Mouse (Mus musculus) kidney, adult 9 months (tissue): ENCODE results near the gene Pigl.

ENCODE experiments used
- DNase-seq: peaks from one replicate; pipeline ENCODE4 v3.0.0; 2022

Gene Pigl

DNA sequence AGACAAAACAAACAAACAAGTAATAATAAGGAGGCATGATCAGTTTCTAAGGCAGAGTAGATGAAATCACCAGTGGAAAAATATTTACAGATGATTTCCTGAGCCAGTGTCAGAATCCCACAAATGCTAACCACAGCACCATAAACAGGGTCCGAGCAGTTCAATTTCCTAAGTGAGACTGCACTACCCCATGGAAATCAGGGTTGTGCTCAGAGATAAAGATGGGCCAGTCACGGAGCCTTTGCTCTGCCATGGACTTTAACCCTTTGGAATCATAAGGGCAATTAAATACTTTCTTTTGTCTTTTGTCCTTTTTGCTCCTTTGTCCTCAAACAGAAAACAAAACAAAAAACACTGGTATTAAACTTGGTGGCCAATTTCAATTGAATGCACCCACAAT, 64.0 kb downstream of the Pigl start:
- DNase-seq, result no peak

DNA sequence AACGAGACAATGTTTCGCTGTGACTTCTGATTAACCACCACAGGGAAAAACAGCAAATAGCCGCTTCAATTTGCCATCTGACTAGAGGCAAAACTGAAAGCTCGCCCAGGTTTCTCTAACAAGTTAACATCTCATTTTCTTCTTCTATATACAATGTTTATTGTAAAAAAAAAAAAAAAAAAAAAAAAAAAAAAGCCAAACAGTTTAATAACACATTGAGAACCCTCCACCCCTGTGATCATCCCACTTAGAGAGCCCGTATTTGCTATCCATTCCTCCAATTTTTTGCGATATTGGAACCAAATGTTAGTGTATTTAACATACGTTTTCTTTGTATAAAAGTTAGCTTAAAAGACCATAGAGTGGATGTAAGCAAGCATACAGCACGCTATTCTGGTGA, 78.8 kb downstream of the Pigl start:
- no peak for DNase-seq

DNA sequence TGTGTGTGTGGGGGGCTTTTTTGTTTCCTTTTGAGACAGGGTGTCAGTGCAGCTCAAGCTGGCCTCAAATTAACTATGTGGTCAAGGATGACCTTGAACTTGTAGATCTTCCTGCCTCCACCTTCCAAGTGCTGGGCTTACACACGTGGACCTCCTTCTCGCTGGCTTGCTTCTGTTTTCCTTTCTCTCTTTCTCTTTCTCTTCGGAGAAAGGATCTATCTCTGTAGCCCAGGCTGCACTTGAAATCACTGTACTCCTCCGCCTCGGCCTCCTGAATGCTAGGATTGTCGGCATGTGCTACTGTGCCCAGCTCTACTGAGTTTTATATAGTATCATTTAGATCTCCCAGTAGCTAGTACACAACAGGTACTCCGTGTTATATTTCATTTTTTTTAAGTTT, 79.3 kb downstream of the Pigl start:
- DNase-seq, result no peak

DNA sequence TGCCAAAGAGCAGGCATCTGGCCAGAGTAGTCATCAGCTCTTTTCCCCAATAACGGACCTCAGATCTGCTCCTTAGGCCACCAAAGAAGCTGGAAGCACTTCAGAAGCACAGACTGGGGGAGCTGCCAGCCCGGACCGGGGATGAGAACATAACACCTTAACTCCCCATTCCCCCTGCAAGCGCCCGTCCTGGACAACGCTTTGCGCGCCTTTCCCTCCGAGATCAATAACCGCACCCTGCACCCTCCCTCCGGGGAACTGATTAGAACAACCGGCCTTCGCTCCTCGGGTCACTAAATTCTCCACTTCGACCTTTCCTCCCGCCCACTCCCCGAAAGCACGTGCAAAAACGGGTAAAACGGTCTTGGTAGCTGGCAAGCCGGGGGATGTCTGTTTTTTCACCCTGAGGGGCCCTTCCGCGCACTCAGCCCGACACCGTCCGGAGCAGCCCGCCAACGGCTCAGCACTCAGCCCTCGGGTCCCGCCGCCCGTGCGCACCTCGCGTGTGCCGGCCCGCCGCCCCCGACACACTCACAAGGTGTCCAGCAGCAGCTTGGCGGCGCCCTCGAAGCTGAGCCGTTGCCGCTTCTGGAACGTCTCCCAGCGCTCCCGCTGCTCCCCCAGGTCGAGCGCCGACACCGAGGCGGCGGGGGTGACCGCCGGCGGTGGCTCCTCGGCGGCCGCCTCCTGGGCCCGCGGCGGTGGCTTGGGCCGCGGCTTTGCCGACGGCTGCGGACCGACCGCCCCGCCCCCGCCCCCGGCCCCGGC, 80.2 kb downstream of the Pigl start:
- peak; percentile 47 for DNase-seq

DNA sequence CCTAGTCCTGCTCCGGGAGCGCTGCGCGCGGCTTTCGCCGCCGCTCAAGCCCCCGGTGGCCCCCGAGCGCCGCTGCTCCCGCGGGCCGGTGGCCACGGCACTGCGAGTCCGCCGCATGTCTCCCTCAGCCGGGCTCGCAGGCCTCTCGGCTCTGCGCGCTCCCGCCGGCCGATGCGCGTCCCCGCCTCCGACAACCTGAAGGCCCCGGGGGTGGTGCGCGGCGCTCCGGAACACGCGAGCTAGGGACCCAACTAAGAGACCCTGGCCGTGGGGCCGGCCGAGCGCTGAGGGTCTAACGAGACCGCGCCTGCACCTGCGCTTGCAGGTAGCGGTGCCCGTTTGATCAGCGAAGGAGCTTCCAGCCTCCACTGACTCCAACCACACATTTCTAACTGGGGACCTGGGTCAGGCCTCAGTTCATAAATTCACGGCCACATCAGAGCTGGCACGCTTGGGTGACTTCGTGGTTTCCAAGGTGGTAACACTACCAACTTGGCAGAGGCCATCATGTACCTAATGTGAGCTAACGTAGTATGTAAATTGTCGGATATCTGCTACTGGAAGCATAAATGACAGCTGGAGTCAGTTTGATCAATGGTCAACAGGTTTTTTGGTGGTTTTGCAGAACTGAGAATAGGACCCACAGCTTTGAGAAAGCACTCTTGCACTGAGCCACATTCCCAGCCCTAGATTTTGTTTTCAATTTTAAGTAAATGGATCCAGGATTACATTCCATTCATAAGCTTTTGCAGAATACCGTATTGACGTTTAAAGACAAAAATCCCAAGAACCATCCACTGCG, 81.0 kb downstream of the Pigl start, which contains the start of gene Cenpv:
Gene Cenpv, minus strand, starts transcription at position 173 of the 802 bp plus-strand sequence.
- peak; percentile 72 for DNase-seq

DNA sequence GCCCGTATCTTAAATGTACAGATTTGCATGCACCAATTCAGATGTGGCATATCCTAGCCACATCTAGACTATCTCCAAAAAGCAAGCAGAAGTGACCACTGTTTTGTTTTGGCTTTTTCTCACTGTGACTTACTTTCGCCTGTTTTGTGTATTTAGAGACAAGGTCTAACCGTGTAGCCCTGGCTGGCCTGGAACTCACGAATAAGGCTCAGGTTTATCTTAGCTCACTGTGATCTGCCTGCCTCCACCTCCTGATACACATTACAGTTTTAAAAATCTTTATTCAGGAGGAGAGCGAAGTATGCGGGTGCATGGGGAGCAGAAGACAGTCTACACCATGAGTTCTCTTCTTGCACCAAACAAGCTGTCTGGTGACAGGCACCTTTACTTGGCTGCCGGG, 81.9 kb downstream of the Pigl start:
- DNase-seq, result no peak

DNA sequence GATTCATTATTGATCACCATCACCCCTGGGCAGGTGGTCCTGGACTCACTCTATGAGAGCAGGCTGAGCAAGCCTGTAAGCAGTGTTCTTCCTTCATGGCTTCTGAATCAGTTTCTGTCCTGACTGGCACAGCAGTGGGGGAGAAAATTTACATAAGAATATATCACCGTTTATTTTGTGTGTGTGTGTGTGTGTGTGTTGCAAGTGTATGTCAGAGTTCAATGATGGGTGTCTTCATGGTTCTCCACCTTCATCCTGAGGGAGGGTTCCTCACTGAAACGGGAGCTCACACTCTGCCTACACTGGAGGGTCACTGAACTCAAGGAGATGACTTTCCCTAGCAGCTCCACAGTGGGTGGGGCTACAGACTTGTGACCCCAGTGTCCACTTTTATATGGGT, 82.7 kb downstream of the Pigl start:
- no peak for DNase-seq

DNA sequence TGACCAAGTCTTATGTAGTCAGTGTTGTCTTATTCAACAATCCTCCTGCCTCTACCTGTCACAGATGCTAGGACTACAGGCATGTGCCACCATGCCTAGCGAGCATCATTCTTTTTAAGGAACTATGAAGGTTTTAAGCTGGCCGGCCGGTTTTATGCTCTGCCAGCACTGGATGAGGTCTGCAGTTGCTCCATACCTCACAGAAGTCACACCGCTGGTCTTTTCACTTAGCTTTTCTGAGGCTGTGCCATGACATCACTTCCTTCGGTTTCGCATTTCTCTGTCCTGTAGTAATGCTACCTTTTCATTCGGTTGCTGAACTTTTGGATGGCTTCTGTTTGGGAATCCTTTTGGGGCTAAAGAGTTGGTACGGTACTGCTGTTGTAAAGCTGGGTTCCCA, 83.3 kb downstream of the Pigl start:
- DNase-seq, result no peak

DNA sequence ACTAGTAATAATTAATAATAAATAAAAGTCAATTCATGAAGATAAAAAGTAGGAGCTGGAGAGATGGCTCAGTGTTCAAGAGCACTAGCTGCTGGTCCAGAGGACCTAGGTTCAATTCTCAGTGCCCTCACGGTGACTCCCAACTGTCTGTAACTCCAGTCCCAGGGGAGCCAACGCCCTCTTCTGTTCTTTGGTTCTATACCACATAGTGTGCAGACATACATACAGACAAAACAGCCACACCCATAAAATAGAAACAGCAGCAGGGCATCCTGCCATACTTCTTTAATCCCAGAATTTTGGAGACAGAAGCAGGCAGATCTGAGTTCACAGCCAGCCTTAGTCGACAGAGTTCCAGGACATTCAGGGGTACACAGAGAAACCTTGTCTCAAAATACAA, 85.7 kb downstream of the Pigl start:
- DNase-seq, result no peak

DNA sequence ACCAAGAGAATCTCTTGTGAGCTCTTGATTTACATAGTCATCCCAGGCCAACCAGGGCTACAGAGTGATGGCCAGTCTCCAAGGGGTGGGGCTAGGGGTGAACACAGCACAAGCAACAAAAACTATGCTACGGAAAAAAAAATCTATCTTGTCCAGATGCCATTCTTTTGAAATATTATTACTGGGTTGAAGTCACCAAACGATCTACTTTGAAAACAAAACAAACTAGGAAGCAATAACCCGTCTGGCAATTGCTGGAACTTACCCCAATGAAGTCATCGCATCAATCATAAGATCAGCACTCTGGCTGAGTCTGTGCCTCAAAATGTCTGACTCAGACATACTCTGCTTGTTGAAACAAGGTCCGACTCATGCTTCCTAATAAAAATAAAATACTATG, 91.5 kb downstream of the Pigl start:
- DNase-seq, result peak; percentile 84

DNA sequence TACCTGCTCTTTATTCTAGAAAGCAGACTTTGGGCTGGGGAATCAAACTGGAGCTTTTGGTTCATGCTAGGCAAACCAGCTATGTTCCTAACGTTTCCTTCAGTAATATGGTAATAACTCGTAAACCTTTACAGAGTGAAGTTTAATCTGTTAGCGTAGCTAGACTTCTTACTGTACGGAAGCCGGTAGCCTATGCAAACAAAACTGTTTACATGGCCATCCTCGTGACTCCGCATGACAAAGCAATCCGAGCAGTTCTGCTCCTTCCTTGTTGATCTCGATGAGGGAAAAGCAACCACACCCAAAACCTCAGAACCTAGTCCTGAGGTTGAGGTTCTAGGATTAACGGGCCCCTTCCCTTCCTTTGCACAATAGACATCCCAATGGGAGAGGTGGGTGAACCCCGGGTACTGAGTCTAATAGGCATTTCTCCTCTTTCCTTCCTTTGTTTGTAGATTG, 92.0 kb downstream of the Pigl start:
- DNase-seq, result peak; percentile 74

DNA sequence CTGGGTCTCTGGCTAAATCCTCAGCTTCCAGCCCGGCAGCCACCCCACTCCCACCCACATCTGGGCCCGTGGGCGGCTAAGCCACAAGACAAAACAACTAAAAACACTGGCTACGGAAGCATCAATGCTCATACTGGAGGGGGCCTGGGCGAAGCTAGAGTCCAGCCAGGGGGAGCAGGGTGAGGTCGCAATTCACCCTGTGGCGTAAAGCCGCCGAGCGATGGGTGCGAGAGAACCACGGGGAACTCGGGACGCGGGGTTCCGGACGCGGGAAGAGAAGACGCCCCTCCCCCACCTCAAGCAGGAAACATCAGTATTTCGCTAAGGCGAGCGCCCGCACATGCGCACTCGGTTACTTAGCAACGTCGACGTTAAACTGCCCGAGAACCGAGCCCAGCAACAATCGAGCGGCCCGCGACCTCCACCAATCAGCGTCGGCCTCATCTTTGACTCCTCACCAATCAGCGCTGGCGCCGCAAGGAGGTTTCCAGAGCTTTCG, 92.5 kb downstream of the Pigl start, which contains the start of gene Ubb:
Gene Ubb, plus strand, starts transcription at position 445 of the 499 bp plus-strand sequence.
- peak; percentile 99 for DNase-seq

DNA sequence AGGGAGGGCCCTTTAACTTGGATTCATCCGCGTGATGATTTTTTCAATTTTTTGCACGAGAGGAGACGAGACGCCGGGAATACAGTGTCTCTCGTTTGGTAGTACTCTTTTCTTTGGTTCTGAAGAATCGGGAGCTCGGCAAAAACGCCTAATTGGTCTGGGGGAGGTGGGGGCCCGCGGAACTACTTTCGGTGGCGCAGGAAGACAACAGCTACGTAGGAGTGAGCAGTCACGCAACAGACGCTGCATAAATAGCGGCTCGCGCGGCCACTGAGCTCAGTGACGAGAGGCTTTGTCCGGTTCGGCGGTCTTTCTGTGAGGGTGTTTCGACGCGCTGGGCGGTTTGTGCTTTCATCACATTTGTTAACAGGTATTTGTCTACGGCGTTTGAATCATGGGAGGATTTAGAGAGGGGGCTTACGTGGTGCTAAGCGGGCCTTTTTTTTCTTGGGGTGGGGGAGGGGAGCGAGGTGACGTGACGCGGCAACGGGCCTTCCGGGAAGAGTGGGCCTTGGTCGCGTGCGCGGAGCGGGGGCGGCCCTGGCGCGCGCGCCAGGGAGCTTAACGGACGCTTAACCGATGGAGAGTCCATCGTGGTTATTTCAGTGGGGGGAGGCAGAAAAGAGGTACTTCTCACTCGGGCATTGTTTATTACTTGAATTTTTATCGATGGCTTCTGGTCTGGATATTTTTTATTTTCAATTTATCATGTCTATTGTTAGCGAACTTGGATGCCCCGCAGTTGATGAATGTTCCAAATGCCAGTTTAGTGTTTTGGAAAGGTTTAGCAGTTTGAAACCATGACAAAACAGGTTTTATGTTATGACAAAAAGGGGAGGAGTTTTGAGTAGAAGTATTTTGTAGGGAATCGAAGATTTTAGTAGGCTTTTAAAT, 93.2 kb downstream of the Pigl start:
- peak; percentile 89 for DNase-seq

DNA sequence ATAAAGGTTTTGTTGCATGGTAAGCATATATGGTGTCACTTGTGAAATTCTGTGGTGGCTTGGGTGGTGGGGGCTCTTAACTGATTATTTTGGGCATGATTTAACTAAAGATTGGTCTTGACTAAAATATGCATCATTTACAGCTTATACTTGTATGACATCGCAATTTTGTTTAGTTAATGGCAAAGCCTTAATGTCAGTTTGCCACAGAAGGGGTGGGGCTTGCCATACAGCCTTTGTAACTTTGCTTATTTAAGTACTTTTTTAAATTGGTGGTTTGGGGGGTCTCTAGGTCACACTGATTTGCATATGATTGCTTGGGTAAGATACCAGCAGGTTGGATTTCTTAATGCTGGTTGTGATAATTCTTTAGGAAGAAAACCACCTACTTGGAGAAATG, 94.9 kb downstream of the Pigl start:
- DNase-seq, result no peak

DNA sequence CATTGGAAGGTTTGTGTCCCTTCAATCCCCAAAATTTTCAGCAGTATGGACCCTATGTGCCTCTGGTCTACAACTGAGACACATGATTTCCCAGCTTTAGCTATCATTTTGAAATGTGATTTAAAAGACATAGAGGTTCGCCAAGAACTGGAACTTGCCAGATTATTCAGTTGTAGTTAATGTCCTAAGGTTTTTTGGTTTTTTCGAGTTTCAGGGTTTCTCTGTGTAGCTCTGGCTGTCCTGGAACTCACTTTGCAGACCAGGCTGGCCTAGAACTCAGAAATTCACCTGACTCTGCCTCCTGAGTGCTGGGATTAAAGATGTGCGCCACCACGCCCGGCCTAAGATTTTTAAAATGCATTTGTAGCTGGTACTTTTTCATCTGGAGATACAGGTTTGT, 95.4 kb downstream of the Pigl start:
- no peak for DNase-seq

DNA sequence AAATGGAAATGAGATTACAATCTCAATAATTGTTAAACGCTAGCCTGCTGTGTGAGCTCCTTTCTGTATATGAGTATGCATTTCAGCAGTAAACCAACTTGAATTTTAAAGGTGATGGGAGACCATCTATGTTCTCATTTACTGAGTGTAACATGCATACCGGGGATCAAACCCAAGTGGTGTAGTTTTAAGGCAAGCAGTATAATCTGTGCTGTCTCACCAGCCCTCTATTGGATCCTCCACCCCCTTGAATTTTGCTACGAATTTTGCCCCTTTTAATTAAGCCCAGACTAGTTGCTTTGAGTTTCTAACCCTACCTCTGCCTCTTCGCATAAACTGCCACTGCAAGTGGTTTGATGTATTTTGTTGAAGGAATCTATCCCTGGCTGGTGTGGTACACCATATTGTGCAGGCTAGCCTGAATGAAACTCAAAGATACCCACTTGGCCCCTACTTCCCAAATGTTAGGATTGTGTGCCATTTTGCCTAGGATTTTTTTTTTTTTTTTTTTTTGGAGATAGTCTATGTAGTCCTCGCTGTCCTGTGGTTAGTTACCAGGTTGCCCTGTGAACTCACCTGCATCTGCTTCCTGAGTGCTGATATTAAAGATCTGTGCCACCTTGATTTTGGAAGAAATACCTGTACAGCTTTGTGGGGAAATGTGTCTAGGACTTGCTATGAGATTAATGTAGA, 96.0 kb downstream of the Pigl start:
- DNase-seq, result no peak

DNA sequence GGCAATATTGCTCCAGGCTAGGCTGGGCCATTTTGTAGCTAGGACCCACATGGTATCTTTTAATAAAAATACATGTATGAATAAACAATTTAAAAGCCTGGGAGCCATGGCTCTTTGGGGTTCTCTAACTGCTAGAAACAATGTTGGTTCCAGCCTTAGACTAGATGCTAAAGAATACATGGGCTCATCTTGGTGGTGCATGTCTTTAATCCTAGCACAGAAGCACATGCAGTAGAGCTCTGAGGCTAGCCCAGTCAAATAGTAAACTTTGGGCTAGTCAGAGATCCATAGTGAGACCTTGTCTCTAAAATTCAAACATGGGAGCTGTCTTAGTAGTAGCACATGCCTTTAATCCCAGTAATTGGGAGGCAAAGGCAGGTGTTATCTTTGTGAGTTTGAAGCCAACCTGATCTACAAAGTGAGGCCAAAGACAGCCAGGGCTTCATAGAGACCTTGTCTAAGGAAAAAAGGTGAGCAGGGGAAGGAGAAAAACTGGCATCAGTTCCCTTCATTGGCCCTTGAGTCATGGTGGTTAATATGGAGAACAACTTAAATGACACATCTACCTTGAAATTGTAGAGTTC, 96.8 kb downstream of the Pigl start:
- DNase-seq, result no peak

DNA sequence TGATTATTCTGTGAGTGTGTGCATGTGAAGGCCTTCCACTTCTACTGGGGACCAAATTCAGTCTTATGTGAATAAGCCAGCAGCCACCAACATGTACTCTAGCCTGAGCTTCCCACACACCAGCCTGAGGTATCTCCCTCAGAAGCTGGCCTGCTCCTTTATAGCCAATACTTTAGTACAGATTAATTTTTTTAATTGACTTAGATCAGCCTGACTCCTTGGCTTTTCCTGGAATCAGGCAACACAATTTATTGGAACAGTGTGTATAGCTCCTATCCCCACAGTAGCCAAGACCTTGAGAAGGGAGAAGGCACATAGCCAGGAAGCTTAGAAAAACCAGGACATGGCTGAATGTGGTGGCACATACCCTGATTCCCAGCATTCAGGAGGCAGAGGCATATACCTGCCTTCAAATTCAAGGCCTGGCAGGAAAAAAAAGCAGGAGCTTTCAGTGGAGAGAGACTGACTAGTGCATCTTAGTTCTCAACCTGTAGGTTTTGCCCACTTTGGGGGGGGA, 97.7 kb downstream of the Pigl start:
- no peak for DNase-seq

DNA sequence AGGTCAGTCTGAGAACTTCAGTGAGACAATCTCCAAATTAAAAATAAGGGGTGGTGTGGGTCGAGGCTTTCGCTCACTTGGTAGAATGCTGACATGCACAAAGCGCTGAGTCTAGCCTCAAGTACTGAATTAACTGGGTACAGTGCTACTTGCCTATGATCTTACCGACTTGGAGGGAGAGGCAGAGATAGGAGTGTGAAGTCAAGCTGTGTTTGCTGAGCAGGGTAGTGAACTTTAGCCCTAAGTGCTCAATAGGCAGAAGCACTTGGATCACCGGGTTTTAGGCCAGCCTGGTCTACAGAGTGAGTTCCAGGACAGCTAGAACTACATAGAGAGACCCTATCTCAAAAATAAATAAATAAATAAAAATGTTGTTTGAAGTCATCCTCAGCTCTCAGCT, 98.9 kb downstream of the Pigl start:
- DNase-seq, result peak; percentile 85

DNA sequence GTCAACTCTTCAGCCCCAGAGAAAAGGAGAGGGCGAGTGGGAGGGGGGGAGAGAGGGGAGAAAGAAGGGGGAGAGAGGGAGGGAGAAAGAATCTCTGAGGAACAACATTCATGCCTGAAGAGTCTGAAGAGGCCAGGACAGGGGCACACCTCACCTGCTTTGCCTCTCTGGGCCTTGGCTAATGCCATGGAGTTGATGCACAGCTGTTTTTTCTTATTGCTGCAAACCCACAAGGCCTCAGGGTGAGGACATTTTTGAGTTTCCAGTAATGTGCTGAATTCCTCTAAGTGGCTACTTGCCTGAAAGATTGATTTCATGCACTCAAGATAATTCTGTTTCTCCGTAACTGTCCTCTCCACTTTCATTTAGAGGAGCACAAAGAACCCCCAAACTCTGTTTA, 99.9 kb downstream of the Pigl start:
- DNase-seq, result no peak

DNA sequence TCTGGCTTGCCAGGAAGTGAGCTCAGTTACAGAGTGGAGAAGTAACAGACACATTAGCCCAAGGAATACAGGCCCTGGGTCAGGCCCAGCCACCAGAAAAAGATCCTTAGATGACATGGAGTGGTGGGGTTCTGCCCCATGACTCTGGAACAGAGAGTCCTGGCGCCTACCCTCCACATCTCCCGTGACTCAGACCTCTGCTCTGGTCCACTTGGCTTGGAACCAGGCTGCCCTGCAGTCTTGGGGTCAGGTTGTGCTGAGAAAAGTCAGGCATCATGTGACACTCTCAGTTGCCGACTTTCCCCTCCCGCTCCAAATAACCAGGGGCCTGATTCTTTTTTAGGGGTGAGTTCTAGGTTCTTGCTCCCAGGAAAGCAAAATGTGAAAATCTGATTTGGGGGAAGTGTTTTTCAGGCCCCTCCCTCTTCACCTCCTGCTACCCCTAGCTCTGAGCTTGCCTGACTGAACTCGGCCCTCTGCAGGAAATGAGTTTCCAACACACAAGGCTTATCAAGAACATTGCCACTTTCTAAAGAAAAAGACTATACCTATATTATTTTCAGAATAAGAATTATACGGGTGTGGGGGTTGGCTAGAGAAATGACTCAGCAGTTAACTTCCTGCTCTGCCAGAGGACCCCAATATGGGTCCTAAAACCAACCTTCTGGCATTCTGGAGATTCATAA, 100.8 kb downstream of the Pigl start:
- DNase-seq, result peak; percentile 95
